Mouse (Mus musculus) lung, postnatal 0 days (tissue): ENCODE data around the gene Dph1. TPM values are rescaled to one million over a fixed set of nuclear protein-coding genes. Genes with fewer than 3 reads are reported as not detected.

Experiments
- ATAC-seq: fragments of 200-750 bp; cut with Nextera tagmentation; 2 replicates; pipeline ENCODE4 v1.8.0; 2017; ENCODE audit warnings: moderate library complexity
- DNase-seq: peaks from one replicate; pipeline ENCODE4 v3.0.0-alpha.2; 2016; ENCODE audit warnings: low spot score
- H3K27ac ChIP-seq: fragments of 300-500 bp; sonication (generic); 2 replicates; pipeline ENCODE4 v1.5.1; 2014; ENCODE audit warnings: antibody characterized with exemption, mild to moderate bottlenecking, low read length, mixed read lengths
- H3K27me3 ChIP-seq: fragments of 300-500 bp; sonication (generic); replicated peaks from 2 replicates; pipeline ENCODE4 v1.6.1; 2014; ENCODE audit warnings: low read length, mixed read lengths; ENCODE audit not compliant: insufficient read depth
- H3K36me3 ChIP-seq: fragments of 300-500 bp; sonication (generic); 2 replicates; pipeline ENCODE4 v1.6.1; 2014; ENCODE audit warnings: low read length, mixed read lengths; ENCODE audit not compliant: insufficient read depth
- H3K4me1 ChIP-seq: fragments of 300-500 bp; sonication (generic); 2 replicates; pipeline ENCODE4 v1.6.1; 2014; ENCODE audit warnings: antibody characterized with exemption, low read depth, low read length, mixed read lengths; ENCODE audit not compliant: insufficient read depth
- H3K4me2 ChIP-seq: fragments of 300-500 bp; sonication (generic); replicated peaks from 2 replicates; pipeline ENCODE4 v1.6.1; 2014; ENCODE audit warnings: low read depth, mild to moderate bottlenecking, low read length, moderate library complexity, mixed read lengths
- H3K4me3 ChIP-seq: fragments of 300-500 bp; sonication (generic); 2 replicates; pipeline ENCODE4 v1.5.1; 2014; ENCODE audit warnings: low read depth, low read length
- H3K9ac ChIP-seq: fragments of 300-500 bp; sonication (generic); replicated peaks from 2 replicates; pipeline ENCODE4 v1.6.1; 2014; ENCODE audit warnings: low read depth, mild to moderate bottlenecking
- H3K9me3 ChIP-seq: fragments of 300-500 bp; sonication (generic); 2 replicates; pipeline ENCODE4 v1.6.1; 2016; ENCODE audit warnings: low read length, mixed read lengths
- CTCF ChIP-seq: IDR thresholded peaks from 2 replicates; pipeline ENCODE4 v1.5.1; 2016; ENCODE audit warnings: antibody characterized with exemption, mild to moderate bottlenecking
- EP300 ChIP-seq: IDR thresholded peaks from 2 replicates; pipeline ENCODE4 v1.6.1; 2016; ENCODE audit warnings: antibody characterized with exemption, mild to moderate bottlenecking, control low read depth
- WGBS: fragments of 180-500 bp; shearing (Covaris S2); extraction: QIAGEN DNeasy Blood & Tissue Kit; methylation state at CpG from one replicate; pipeline ENCODE4 v1.1.7; 2014; 5-methylcytosine and 5-hydroxymethylcytosine counted together
- polyA plus RNA-seq: library from polyadenylated mRNA; unstranded; fragments of >200 nt; fragmentation: Nextera tagmentation; extraction: Ambion mirVana; gene quantifications from 2 replicates; pipeline ENCODE4 v1.2.1, GENCODE M21; 2015

Dph1 gene
- polyA plus RNA-seq, 1 experiment from 2014 or later: 14.8 TPM

GRCm38 (mm10) chr11:75209363-75209762, 18.3 kb upstream of the Dph1 start:
- Histone ChIP-seq H3K27ac (no peak overlapping the region), H3K4me2 (no peak overlapping the region)

GRCm38 (mm10) chr11:75206347-75206746, 15.3 kb upstream of the Dph1 start:
- no peaks in the 10 kb centered on the region for H3K27me3 ChIP-seq
- no peak overlapping the region for H3K27ac ChIP-seq
- WGBS: 73% methylated on average over 3 of the region's 4 CpGs
- H3K9ac ChIP-seq: no peak overlapping the region
- H3K9me3 ChIP-seq: no peaks in the 10 kb centered on the region
- no peaks in the 10 kb centered on the region for H3K4me1 ChIP-seq
- H3K4me3 ChIP-seq: no peak overlapping the region
- H3K36me3 ChIP-seq: no peaks in the 10 kb centered on the region
- TF ChIP-seq EP300: no peak
- TF ChIP-seq CTCF: no peak
- ATAC-seq: no peak
- no peak for DNase-seq
- H3K4me2 ChIP-seq: no peak overlapping the region

More at GRCm38 (mm10) chr11:75209363-75209762, 18.3 kb upstream of the Dph1 start:
- DNase-seq (no peak), ATAC-seq (no peak)
- TF ChIP-seq CTCF (no peak), EP300 (no peak)
- Histone ChIP-seq H3K9me3 (no peaks in the 10 kb centered on the region), H3K4me1 (peaks cover 7% of the 10 kb centered on the region; the same call in 1 of the 2 replicates), H3K36me3 (no peaks in the 10 kb centered on the region), H3K4me3 (no peak overlapping the region), H3K27me3 (no peaks in the 10 kb centered on the region), H3K9ac (no peak overlapping the region)
- 71% methylated on average over 4 of the region's 4 CpGs for WGBS

- ATAC-seq: no peak
- TF ChIP-seq EP300 (no peak), CTCF (no peak)
- WGBS: 61% methylated on average over 9 of the region's 9 CpGs
Measured at GRCm38 (mm10) chr11:75204472-75204871, 13.4 kb upstream of the Dph1 start.

GRCm38 (mm10) chr11:75203926-75204325, 12.9 kb upstream of the Dph1 start:
- WGBS: 79% methylated on average over 4 of the region's 4 CpGs
- H3K4me2 ChIP-seq: no peak overlapping the region
- H3K9ac ChIP-seq: no peak overlapping the region
- no peaks in the 10 kb centered on the region for H3K4me1 ChIP-seq
- DNase-seq (no peak), ATAC-seq (no peak)
- H3K9me3 ChIP-seq: no peaks in the 10 kb centered on the region
- H3K4me3 ChIP-seq: no peak overlapping the region
- no peaks in the 10 kb centered on the region for H3K36me3 ChIP-seq
- H3K27me3 ChIP-seq: no peaks in the 10 kb centered on the region
- TF ChIP-seq CTCF (no peak), EP300 (no peak)
- H3K27ac ChIP-seq: no peak overlapping the region

More at GRCm38 (mm10) chr11:75204472-75204871, 13.4 kb upstream of the Dph1 start:
- Histone ChIP-seq H3K36me3 (no peaks in the 10 kb centered on the region), H3K4me3 (no peak overlapping the region), H3K9ac (no peak overlapping the region), H3K27ac (no peak overlapping the region), H3K9me3 (no peaks in the 10 kb centered on the region), H3K27me3 (no peaks in the 10 kb centered on the region), H3K4me2 (no peak overlapping the region), H3K4me1 (no peaks in the 10 kb centered on the region)
- DNase-seq: no peak

- Histone ChIP-seq H3K4me3 (no peak overlapping the region), H3K4me2 (no peak overlapping the region), H3K36me3 (no peaks in the 10 kb centered on the region), H3K9ac (no peak overlapping the region), H3K27me3 (no peaks in the 10 kb centered on the region), H3K9me3 (no peaks in the 10 kb centered on the region), H3K27ac (0 out of 2 replicates have a peak overlapping the region, but pooled peaks have one; percentile 6), H3K4me1 (no peaks in the 10 kb centered on the region)
- TF ChIP-seq CTCF (no peak), EP300 (no peak)
- WGBS: 29% methylated on average over 8 of the region's 8 CpGs
- DNase-seq: no peak
- peak; percentile 25; the same call in 1 of the 2 replicates for ATAC-seq
Measured at GRCm38 (mm10) chr11:75201721-75202120, 10.7 kb upstream of the Dph1 start.

GRCm38 (mm10) chr11:75200935-75201334, 9.9 kb upstream of the Dph1 start:
- Histone ChIP-seq H3K4me2 (no peak overlapping the region), H3K4me1 (no peaks in the 10 kb centered on the region), H3K9ac (no peak overlapping the region), H3K4me3 (no peak overlapping the region), H3K27ac (no peak overlapping the region), H3K27me3 (peaks cover 7% of the 10 kb centered on the region; the same call in 1 of the 2 replicates), H3K9me3 (no peaks in the 10 kb centered on the region), H3K36me3 (no peaks in the 10 kb centered on the region)
- TF ChIP-seq CTCF: no peak
- no peak for TF ChIP-seq EP300
- 81% methylated on average over 12 of the region's 12 CpGs for WGBS
- ATAC-seq (no peak), DNase-seq (no peak)

- TF ChIP-seq EP300 (no peak), CTCF (no peak)
- H3K4me2 ChIP-seq: no peak overlapping the region
- no peaks in the 10 kb centered on the region for H3K9me3 ChIP-seq
- H3K27me3 ChIP-seq: peaks cover 17% of the 10 kb centered on the region
- no peak overlapping the region for H3K27ac ChIP-seq
- no peak overlapping the region for H3K9ac ChIP-seq
- DNase-seq: no peak
- no peaks in the 10 kb centered on the region for H3K36me3 ChIP-seq
- H3K4me1 ChIP-seq: peaks cover 4% of the 10 kb centered on the region; the same call in 1 of the 2 replicates
- ATAC-seq: no peak
- WGBS: 71% methylated on average over 5 of the region's 5 CpGs
- no peak overlapping the region for H3K4me3 ChIP-seq
Measured at GRCm38 (mm10) chr11:75199951-75200350, 8.9 kb upstream of the Dph1 start.
